Mouse (Mus musculus) hindbrain, embryonic 16.5 days (tissue): ENCODE results near the gene Tbc1d16. TPM values are rescaled to one million over a fixed set of nuclear protein-coding genes. Genes with fewer than 3 reads are reported as not detected.
"Not testable (repeated sequence)": the region's sequence is repeated elsewhere in the genome, so short reads cannot be mapped to it uniquely, and the experiment has no call there.

ENCODE experiments used
- ATAC-seq: fragments of 200-750 bp; cut with Nextera tagmentation; 2 replicates; pipeline ENCODE4 v1.8.0; 2017; ENCODE audit warnings: moderate TSS enrichment, moderate library complexity
- H3K27ac ChIP-seq: fragments of 300-500 bp; sonication (generic); 2 replicates; pipeline ENCODE4 v1.5.1; 2014; ENCODE audit warnings: low read depth, mild to moderate bottlenecking, control low read depth, low read length, moderate library complexity
- H3K27me3 ChIP-seq: fragments of 300-500 bp; sonication (generic); replicated peaks from 2 replicates; pipeline ENCODE4 v1.6.1; 2014; ENCODE audit warnings: low read length; ENCODE audit not compliant: control insufficient read depth, insufficient read depth
- H3K36me3 ChIP-seq: fragments of 300-500 bp; sonication (generic); 2 replicates; pipeline ENCODE4 v1.6.1; 2014; ENCODE audit warnings: mild to moderate bottlenecking, low read length, moderate library complexity, mixed read lengths; ENCODE audit not compliant: control insufficient read depth, insufficient read depth
- H3K4me1 ChIP-seq: fragments of 300-500 bp; sonication (generic); 2 replicates; pipeline ENCODE4 v1.6.1; 2014; ENCODE audit warnings: low read depth, low read length; ENCODE audit not compliant: control insufficient read depth, insufficient read depth
- H3K4me2 ChIP-seq: fragments of 300-500 bp; sonication (generic); 2 replicates; pipeline ENCODE4 v1.6.1; 2014; ENCODE audit warnings: mild to moderate bottlenecking, low read length, control low read depth, moderate library complexity
- H3K4me3 ChIP-seq: fragments of 300-500 bp; sonication (generic); 2 replicates; pipeline ENCODE4 v1.5.1; 2014; ENCODE audit warnings: mild to moderate bottlenecking, low read length, control low read depth, moderate library complexity
- H3K9ac ChIP-seq: fragments of 300-500 bp; sonication (generic); 2 replicates; pipeline ENCODE4 v1.6.1; 2014; ENCODE audit warnings: low read depth, mild to moderate bottlenecking, control low read depth, low read length, moderate library complexity
- H3K9me3 ChIP-seq: fragments of 300-500 bp; sonication (generic); 2 replicates; pipeline ENCODE4 v1.6.1; 2014; ENCODE audit warnings: mild to moderate bottlenecking, low read length, moderate library complexity; ENCODE audit not compliant: control insufficient read depth
- WGBS: fragments of 180-500 bp; shearing (Covaris S2); extraction: QIAGEN DNeasy Blood & Tissue Kit; methylation state at CpG from one replicate; pipeline ENCODE4 v1.1.7; 2014; 5-methylcytosine and 5-hydroxymethylcytosine counted together
- polyA plus RNA-seq: library from polyadenylated mRNA; unstranded; fragments of >200 nt; fragmentation: Nextera tagmentation; extraction: Ambion mirVana; gene quantifications from 2 replicates; pipeline ENCODE4 v1.2.1, GENCODE M21; 2015

Tbc1d16 gene
- polyA plus RNA-seq, 1 experiment from 2014 or later: 54.9 TPM

- Histone ChIP-seq H3K4me1 (peaks cover 3% of the 10 kb centered on the region; the same call in 1 of the 2 replicates), H3K9ac (no peak overlapping the region), H3K4me3 (no peak overlapping the region), H3K27me3 (no peaks in the 10 kb centered on the region), H3K36me3 (no peaks in the 10 kb centered on the region), H3K27ac (no peak overlapping the region), H3K9me3 (no peaks in the 10 kb centered on the region), H3K4me2 (no peak overlapping the region)
- WGBS: 49% methylated on average over 6 of the region's 6 CpGs
- no peak for ATAC-seq
Observed at GRCm38 (mm10) chr11:119106289-119106688, 122.0 kb downstream of the Tbc1d16 start.

GRCm38 (mm10) chr11:119105748-119106147, 122.6 kb downstream of the Tbc1d16 start:
- no peak overlapping the region for H3K4me2 ChIP-seq
- peak; percentile 24; the same call in 1 of the 2 replicates for ATAC-seq
- H3K9ac ChIP-seq: peak overlapping the region; percentile 35; the same call in 1 of the 2 replicates
- WGBS: 59% methylated on average over 8 of the region's 8 CpGs
- no peaks in the 10 kb centered on the region for H3K27me3 ChIP-seq
- H3K9me3 ChIP-seq: no peaks in the 10 kb centered on the region
- no peak overlapping the region for H3K4me3 ChIP-seq
- no peaks in the 10 kb centered on the region for H3K36me3 ChIP-seq
- peaks cover 3% of the 10 kb centered on the region; the same call in 1 of the 2 replicates for H3K4me1 ChIP-seq
- H3K27ac ChIP-seq: no peak overlapping the region

- no peak for ATAC-seq
- no peak overlapping the region for H3K9ac ChIP-seq
- H3K36me3 ChIP-seq: no peaks in the 10 kb centered on the region
- H3K27ac ChIP-seq: no peak overlapping the region
- no peaks in the 10 kb centered on the region for H3K27me3 ChIP-seq
- no peaks in the 10 kb centered on the region for H3K9me3 ChIP-seq
- no peak overlapping the region for H3K4me2 ChIP-seq
- peaks cover 3% of the 10 kb centered on the region; the same call in 1 of the 2 replicates for H3K4me1 ChIP-seq
- H3K4me3 ChIP-seq: no peak overlapping the region
- WGBS: 69% methylated on average over 7 of the region's 7 CpGs
Observed at GRCm38 (mm10) chr11:119105071-119105609, 123.2 kb downstream of the Tbc1d16 start.

- Histone ChIP-seq H3K9me3 (no peaks in the 10 kb centered on the region), H3K4me2 (no peak overlapping the region), H3K36me3 (no peaks in the 10 kb centered on the region), H3K4me1 (peaks cover 3% of the 10 kb centered on the region; the same call in 1 of the 2 replicates), H3K27me3 (no peaks in the 10 kb centered on the region), H3K4me3 (no peak overlapping the region), H3K27ac (no peak overlapping the region), H3K9ac (no peak overlapping the region)
- WGBS: 87% methylated on average over 3 of the region's 3 CpGs
- no peak for ATAC-seq
Observed at GRCm38 (mm10) chr11:119103991-119104390, 124.3 kb downstream of the Tbc1d16 start.

GRCm38 (mm10) chr11:119100355-119100754, 127.9 kb downstream of the Tbc1d16 start:
- not testable (repeated sequence) for H3K4me3 ChIP-seq, ATAC-seq

GRCm38 (mm10) chr11:119098202-119098601, 130.1 kb downstream of the Tbc1d16 start:
- H3K36me3 ChIP-seq: no peaks in the 10 kb centered on the region
- no peaks in the 10 kb centered on the region for H3K27me3 ChIP-seq
- H3K27ac ChIP-seq: no peak overlapping the region
- no peaks in the 10 kb centered on the region for H3K4me1 ChIP-seq
- WGBS: 60% methylated on average over 4 of the region's 4 CpGs
- no peak overlapping the region for H3K4me3 ChIP-seq
- no peak overlapping the region for H3K4me2 ChIP-seq
- H3K9me3 ChIP-seq: no peaks in the 10 kb centered on the region
- H3K9ac ChIP-seq: no peak overlapping the region
- ATAC-seq: no peak

More at GRCm38 (mm10) chr11:119100355-119100754, 127.9 kb downstream of the Tbc1d16 start:
- H3K27ac ChIP-seq, H3K9ac ChIP-seq, H3K9me3 ChIP-seq, H3K4me2 ChIP-seq, H3K4me1 ChIP-seq, H3K27me3 ChIP-seq, H3K36me3 ChIP-seq: not testable (repeated sequence)
- WGBS: 78% methylated on average over 4 of the region's 4 CpGs

- Histone ChIP-seq H3K4me3 (no peak overlapping the region), H3K4me2 (no peak overlapping the region), H3K9me3 (no peaks in the 10 kb centered on the region), H3K36me3 (no peaks in the 10 kb centered on the region), H3K27me3 (no peaks in the 10 kb centered on the region), H3K27ac (no peak overlapping the region), H3K9ac (no peak overlapping the region; the same call in 1 of the 2 replicates), H3K4me1 (peaks cover under 1% of the 10 kb centered on the region)
- WGBS: 58% methylated on average over 3 of the region's 3 CpGs
- ATAC-seq: no peak
Observed at GRCm38 (mm10) chr11:119095441-119095840, 132.9 kb downstream of the Tbc1d16 start.

GRCm38 (mm10) chr11:119093322-119093721, 135.0 kb downstream of the Tbc1d16 start:
- no peak overlapping the region for H3K27ac ChIP-seq
- no peak overlapping the region for H3K4me3 ChIP-seq
- peaks cover 11% of the 10 kb centered on the region for H3K4me1 ChIP-seq
- 82% methylated on average over 1 of the region's 1 CpGs for WGBS
- H3K27me3 ChIP-seq: peaks cover 7% of the 10 kb centered on the region
- no peaks in the 10 kb centered on the region for H3K9me3 ChIP-seq
- no peak overlapping the region for H3K9ac ChIP-seq
- H3K36me3 ChIP-seq: no peaks in the 10 kb centered on the region
- no peak overlapping the region for H3K4me2 ChIP-seq
- no peak for ATAC-seq
